In the genomic region with DNA sequence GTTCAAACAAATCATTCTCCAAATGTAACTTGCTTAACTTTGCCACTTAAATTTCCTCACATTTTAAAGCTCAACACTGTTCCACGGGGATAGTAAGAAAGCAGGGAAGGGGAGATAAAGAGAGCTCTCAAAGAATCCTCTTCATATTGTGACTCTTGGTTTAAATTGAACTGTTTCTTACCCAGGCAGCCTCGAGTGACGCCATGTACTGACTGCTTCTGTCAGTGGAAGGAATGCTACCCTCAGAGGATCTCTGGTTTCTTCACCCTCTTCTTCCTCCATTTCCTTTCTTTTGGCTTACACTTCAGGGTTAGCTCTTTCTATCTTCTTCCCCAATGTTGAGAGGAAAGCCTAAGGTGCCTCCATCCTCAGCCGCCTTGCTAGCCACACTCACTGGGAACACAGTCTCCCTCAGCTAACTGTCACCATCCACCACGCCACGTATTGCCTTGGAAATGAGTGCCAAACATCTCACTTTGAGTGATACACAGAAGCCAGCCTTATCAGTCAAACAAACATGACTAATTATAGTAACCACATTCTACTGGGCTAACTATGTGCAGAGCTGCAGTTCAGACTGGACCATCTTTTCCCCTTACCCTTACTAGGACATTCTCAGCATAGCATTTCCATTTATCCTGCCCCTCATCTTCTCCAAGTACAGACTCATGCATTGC, we compare ENCODE assay signal across 20 mouse cellular contexts.
A peak's percentile ranks its signal among the peaks of the same experiment; 100 is the strongest.
DNase-seq lines count a peak whose midpoint lies in the region; ATAC-seq lines count a peak whose summit lies in the region.
"Had no signal": no experiment of that assay in that cellular context is flagged by ENCODE, and none has a peak within 500 bp of the region (broad histone marks: within the 10 kb centered on the region; RNA-seq: fewer than 3 reads in every experiment).

No protein-coding gene starts in this region.

- 0 out of 2 replicates have a peak, but pooled peaks cover 2% of the 10 kb centered on the region for H3K36me3 ChIP-seq in lung, embryonic 16.5 days (ENCODE audit: control insufficient read depth, insufficient read depth, low read length)

- H3K4me2 ChIP-seq in lung, embryonic 16.5 days (ENCODE audit: low read depth, low read length) = no peak overlapping the region
- H3K4me2 ChIP-seq: embryonic facial prominence, embryonic 12.5 days; forebrain, embryonic 13.5 days; neural tube, embryonic 12.5 days had no signal

- H3K4me3 ChIP-seq in lung, embryonic 16.5 days (ENCODE audit: low read length) = no peak overlapping the region
- H3K4me3 ChIP-seq: embryonic facial prominence, embryonic 12.5 days; forebrain, embryonic 13.5 days; hindbrain, embryonic 10.5 days; limb, embryonic 10.5 days; neural tube, embryonic 12.5 days had no signal

- no peaks in the 10 kb centered on the region for H3K27me3 ChIP-seq in lung, embryonic 16.5 days (ENCODE audit: control insufficient read depth, insufficient read depth, low read depth, low read length)
- H3K27me3 ChIP-seq: embryonic facial prominence, embryonic 12.5 days; forebrain, embryonic 13.5 days; neural tube, embryonic 12.5 days had no signal

- no peaks in the 10 kb centered on the region for H3K4me1 ChIP-seq in lung, embryonic 16.5 days (replicated peaks; ENCODE audit: control insufficient read depth, insufficient read depth, low read length)
- H3K4me1 ChIP-seq: embryonic facial prominence, embryonic 12.5 days; forebrain, embryonic 13.5 days; hindbrain, embryonic 10.5 days; limb, embryonic 10.5 days; neural tube, embryonic 12.5 days had no signal

- 78% methylated on average over 6 of the region's 6 CpGs for WGBS in lung, embryonic 16.5 days

- no peak overlapping the region for H3K9ac ChIP-seq in lung, embryonic 16.5 days (ENCODE audit: low read length)
- H3K9ac ChIP-seq: embryonic facial prominence, embryonic 12.5 days; forebrain, embryonic 13.5 days; neural tube, embryonic 12.5 days had no signal

- peak; percentile 31; the same call in 1 of the 2 replicates for ATAC-seq in lung, embryonic 16.5 days (ENCODE audit: low read depth)
- ATAC-seq in megakaryocyte progenitor cell, adult 5-6 weeks (replicated peaks; ENCODE audit: poor library complexity) = peak; percentile 96
- ATAC-seq: forebrain, embryonic 13.5 days; intestine, embryonic 16.5 days; midbrain, embryonic 16.5 days had no signal

- no peaks in the 10 kb centered on the region for H3K9me3 ChIP-seq in lung, embryonic 16.5 days (ENCODE audit: control insufficient read depth, low read length)
- H3K9me3 ChIP-seq: embryonic facial prominence, embryonic 12.5 days; forebrain, embryonic 13.5 days; hindbrain, embryonic 10.5 days; limb, embryonic 10.5 days; neural tube, embryonic 12.5 days had no signal

- intact Hi-C loops in heart, postnatal 14 days (cut with DNase I) = no loop called here

- H3K27ac ChIP-seq in lung, embryonic 16.5 days (ENCODE audit: low read length) = no peak overlapping the region
- H3K27ac ChIP-seq: embryonic facial prominence, embryonic 12.5 days; forebrain, embryonic 13.5 days; hindbrain, embryonic 10.5 days; limb, embryonic 10.5 days; neural tube, embryonic 12.5 days had no signal

- DNase-seq in lung, adult 18-20 months = no peak
- DNase-seq in heart, adult 9 months (ENCODE audit: low spot score in 2 of 2) = peak; percentile 52 to 67
- DNase-seq in heart, postnatal 14 days = peak; percentile 25 to 41
- no peak for DNase-seq in cerebellum, postnatal 36 days
- DNase-seq in spleen, adult 12 weeks (ENCODE audit: low spot score) = no peak
- no peak for DNase-seq in cerebellum, adult 9-10 months
- DNase-seq: adrenal gland, postnatal 10 days; cerebellum, postnatal 25 days; kidney, postnatal 4 days; lung, postnatal 36 days; thymus, postnatal 14 days had no signal

Comparison
In these comparisons a context has a peak if more than half of its experiments do, and no peak if none do; other contexts are left out.
1. DNase-seq: peak in heart, adult 9 months (2 of 2) and heart, postnatal 14 days (2 of 2); none in lung, adult 18-20 months (0 of 2), cerebellum, postnatal 36 days (0 of 2), spleen, adult 12 weeks (single experiment) and cerebellum, adult 9-10 months (single experiment).